Mouse (Mus musculus) cerebellum, adult 18-20 months (tissue): ENCODE measurements at regions not wholly inside any gene's neighbourhood (a gene's known extent, or its start where the extent isn't known, plus 50 kb on each side); places are given as distances from the start of the nearest gene placed in this dataset.

Experiments used
- DNase-seq, 2 experiments: peaks; one replicate each; pipeline ENCODE4 v3.0.0; 2021

DNA sequence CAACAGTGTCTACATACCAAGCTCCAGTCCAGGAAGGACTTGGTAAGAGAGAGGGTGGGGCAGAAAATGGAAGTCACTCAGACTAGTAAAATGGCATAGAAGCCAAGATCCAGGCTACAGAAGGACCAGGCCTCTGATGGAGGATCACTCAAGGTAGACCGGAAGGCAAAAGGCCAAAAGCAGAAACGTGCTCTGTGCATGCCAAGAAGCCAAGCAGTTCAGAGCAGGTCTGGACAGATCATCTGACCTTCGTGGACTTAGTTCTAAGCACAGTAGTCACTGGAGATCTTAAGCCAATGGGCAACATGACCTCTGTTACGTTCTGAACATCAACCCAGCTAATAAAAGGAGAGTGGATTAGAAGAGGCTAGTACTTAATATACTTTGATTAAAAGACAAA is 90.6 kb upstream of the Sesn3 start:
- DNase-seq = no peak

- DNase-seq = no peak
These were observed 89.2 kb upstream of the Sesn3 start for GRCm38 (mm10) chr9:14185681-14186080.

DNA sequence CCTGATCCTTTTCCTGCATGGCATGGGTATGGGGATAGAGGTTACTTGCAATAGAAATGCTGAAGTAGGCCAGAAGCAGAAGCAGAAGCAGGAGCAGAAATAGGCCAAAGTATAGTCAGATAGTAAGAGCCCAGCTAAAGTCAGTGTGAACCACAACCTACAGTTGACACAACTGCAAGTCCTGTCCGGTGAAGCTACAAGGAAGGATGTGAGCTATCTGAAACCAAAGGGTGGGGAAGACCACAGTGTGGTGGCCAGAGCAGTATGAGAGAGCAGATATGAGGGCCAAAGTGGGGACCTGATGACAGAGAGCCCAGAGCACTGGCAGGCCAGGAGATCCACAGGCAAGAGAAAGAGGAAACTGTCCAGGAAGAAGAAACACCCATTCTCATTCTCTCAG is 87.1 kb upstream of the Sesn3 start:
- DNase-seq = no peak

GRCm38 (mm10) chr9:14188504-14188903 is 86.4 kb upstream of the Sesn3 start:
- no peak for DNase-seq

- DNase-seq = no peak
These were observed 84.2 kb upstream of the Sesn3 start for GRCm38 (mm10) chr9:14190660-14191059.

GRCm38 (mm10) chr9:14194748-14195147 is 80.1 kb upstream of the Sesn3 start:
- DNase-seq = no peak

DNA sequence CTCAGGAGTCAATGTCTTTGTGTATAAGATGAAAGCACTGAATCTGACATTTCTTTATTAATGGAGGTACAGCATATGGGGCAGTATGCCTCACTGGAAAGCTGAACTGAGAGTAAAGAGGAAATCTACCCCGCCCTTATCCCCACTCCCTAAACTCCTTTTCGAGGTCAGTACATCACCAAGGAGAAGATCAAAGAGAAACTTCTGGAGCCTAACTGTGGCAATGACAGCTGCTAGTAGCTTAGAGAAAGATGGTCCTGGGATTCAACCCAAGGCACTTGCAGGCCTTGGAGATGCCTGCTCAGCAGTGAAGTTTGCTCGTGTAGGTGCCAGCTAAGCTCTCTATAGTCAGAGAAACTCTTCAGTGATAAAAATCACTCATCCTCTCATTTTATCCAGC is 75.8 kb upstream of the Sesn3 start:
- no peak for DNase-seq

GRCm38 (mm10) chr9:14199983-14200700 is 74.7 kb upstream of the Sesn3 start:
- DNase-seq = no peak

DNA sequence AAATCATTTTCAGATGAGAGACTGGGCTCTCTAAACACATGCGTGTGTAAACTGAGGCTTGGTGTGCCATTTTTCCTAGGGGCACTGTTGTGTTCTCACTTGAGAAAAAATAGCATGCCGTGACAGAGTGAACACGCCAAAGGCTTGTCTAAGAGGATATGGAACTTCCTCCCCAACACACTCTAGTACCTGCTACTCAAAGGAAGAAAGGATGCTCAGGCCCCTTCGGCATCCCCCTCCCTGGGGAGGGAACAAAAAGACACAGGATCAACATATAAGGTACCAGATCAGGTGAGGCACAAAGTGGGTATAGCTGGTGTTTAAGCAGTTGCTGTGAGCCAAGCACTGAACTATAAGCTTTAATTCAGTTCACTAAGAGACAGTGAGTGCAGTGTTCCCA is 74.0 kb upstream of the Sesn3 start:
- no peak for DNase-seq

DNA sequence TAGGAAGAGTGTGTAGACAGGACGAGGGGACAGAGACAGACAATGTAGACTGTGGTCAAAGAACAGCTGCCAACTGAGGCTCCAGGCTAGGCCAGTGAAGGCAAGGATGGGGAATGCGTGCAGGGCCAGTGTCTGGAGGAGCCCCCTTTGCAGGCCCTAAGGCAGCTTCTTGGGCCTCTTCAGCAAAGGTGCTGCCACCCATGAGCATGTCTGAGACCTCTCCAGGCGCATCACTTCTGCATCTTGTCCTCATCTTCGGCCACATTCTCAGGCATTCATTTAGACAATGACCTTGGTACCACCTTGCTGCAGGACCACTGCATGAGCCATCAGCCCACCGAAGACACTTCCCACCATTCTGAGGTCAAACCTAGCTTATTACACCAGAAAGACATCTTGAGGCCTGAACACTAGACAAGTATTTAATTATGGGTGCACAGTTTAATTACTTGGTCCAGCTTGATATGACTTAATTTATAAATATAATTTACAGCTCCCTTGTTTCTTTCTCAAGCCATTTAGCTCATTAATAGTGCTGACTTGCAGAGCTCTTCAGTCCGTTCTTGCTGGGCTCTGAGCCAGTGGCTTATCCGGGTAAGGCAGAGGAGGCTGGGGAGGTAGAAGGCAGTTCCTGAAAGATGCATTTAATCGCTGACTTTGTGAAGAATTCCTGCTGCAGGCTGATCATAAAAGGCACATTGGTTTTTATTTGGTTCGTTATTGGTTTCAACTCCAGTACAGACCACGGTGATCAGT is 72.1 kb upstream of the Sesn3 start:
- no peak for DNase-seq

GRCm38 (mm10) chr9:14203307-14203695 is 71.6 kb upstream of the Sesn3 start:
- DNase-seq = no peak

- DNase-seq = no peak
These were observed 71.0 kb upstream of the Sesn3 start for GRCm38 (mm10) chr9:14203768-14204416.

GRCm38 (mm10) chr9:14204817-14205216 is 70.0 kb upstream of the Sesn3 start:
- DNase-seq = no peak

GRCm38 (mm10) chr9:14206838-14207560 is 67.9 kb upstream of the Sesn3 start:
- no peak for DNase-seq

GRCm38 (mm10) chr9:14207561-14207936 is 67.3 kb upstream of the Sesn3 start:
- no peak for DNase-seq

GRCm38 (mm10) chr9:14213283-14213682 is 61.6 kb upstream of the Sesn3 start:
- no peak for DNase-seq

DNA sequence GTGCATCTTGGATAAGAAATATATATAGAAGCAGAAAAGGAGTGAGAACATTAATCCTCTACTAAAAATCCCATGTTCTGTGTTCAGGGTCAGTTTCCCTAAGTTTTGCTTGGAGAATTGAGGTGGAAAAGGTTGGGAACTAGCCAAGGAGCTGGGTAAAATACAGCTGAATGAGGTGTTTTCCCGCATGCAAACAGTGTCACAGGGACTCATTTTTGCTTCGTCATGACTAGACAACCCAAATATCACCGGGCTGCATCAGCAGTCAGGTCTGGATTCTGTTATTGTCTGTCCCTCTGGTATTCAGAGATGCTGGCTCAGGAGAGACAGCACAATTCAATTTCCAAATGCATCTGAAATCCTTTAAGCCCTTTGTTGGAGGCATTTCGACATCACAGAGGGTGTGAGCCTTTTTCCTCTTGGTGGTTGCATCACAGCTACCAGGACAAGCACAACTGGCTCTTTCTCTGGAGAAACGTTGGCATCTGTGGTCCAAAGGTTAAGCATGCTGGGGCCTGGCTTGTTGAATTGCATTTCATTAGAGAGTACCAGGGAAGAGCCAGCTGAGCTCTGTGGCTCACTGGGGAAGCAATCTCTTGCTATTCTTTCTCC is 59.6 kb upstream of the Sesn3 start:
- no peak for DNase-seq

DNA sequence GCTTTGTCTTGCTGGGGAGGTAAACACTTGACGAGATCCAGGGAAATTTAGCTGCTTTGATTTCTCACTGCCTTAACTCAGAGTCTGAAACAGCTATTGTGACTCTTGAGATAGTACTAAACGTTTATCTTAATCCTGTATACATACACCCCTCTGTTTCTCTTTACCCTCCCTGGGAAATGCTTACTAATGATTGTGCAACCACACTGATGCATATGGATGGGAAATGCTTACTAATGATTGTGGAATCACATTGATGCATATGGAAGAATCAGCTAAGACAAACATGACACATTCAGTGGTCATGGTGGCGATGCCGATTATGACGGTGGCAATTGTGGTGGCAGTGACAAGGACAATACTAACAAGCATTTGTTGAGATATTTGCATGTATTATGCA is 58.9 kb upstream of the Sesn3 start:
- no peak for DNase-seq

DNA sequence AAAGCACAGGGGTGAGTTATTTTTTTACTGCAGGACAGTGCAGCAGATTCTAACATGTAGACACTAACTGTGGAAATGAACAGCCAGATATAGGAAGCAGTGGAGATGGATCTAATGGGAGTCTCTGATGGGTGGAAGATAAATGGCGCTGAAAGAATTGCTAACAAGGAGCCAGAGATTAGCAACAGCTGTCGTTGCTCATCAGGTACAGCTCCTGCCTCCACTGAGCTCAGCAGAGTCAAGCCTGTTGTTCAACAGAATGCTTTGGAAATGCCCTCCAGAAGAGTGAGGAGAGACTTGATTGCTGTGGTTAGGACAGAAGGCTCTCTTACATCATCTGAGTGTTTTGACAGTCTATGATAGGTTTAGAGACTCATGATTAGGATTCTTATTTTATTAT is 51.9 kb upstream of the Sesn3 start:
- DNase-seq = no peak
